Mouse (Mus musculus) embryonic fibroblast, embryonic 13.5 days (primary cell): ENCODE results near the gene Pld5. TPM values are rescaled to one million over a fixed set of nuclear protein-coding genes. Genes with fewer than 3 reads are reported as not detected.

Experiments used
- H3K27ac ChIP-seq: 2 replicates; pipeline ENCODE4 v1.5.1; 2012; ENCODE audit warnings: low read length, control low read depth, inconsistent platforms; ENCODE audit not compliant: insufficient read depth
- H3K4me1 ChIP-seq: 2 replicates; pipeline ENCODE4 v1.6.1; 2011; ENCODE audit warnings: low read length; ENCODE audit not compliant: control insufficient read depth, insufficient read depth
- H3K4me3 ChIP-seq: 2 replicates; pipeline ENCODE4 v1.5.1; 2011; ENCODE audit warnings: mild to moderate bottlenecking, control low read depth, low read length; ENCODE audit not compliant: insufficient read depth
- CTCF ChIP-seq: IDR thresholded peaks from 2 replicates; pipeline ENCODE4 v1.5.1; 2011; ENCODE audit warnings: mild to moderate bottlenecking, control low read depth, low read length, moderate library complexity, borderline replicate concordance; ENCODE audit not compliant: insufficient read depth
- POLR2A ChIP-seq: IDR thresholded peaks from 2 replicates; pipeline ENCODE4 v1.6.1; 2011; ENCODE audit warnings: low read depth, mild to moderate bottlenecking, control low read depth, low read length, moderate library complexity
- polyA plus RNA-seq: library from polyadenylated mRNA; stranded (reverse); fragments of >200 nt; gene quantifications from 2 replicates; pipeline ENCODE4 v1.2.4, GENCODE M21; 2011; ENCODE audit warnings: low read depth; ENCODE audit not compliant: missing spikeins, insufficient read length

Pld5 gene
- polyA plus RNA-seq, 1 experiment = 1.3 TPM

DNA sequence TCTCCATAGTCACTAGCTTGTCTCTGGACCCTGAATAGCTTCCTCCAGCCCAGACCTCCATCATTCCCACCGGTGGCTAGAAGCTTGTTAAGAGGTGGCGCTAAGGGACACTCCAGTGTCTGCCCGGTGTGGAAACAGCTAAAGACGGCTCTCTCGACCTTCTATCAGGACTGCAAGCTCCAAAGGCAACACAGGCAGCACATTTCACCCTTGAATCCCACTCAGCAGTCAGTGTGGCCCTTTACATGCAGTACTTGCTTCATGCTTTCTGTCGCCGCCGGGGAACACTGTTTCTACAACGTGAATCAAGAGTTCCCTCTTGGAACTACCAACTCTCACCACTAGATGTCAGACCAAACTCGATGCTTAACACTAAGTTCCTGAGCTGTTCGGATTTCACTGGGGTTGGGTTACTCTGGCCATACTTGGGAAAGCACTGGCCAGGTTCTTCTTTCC, 338.8 kb downstream of the Pld5 start:
- Histone ChIP-seq H3K4me1 (no peaks in the 10 kb centered on the region), H3K27ac (no peak overlapping the region), H3K4me3 (no peak overlapping the region; the same call in 1 of the 2 replicates)
- TF ChIP-seq POLR2A (no peak), CTCF (no peak)

GRCm38 (mm10) chr1:175931391-175931790, 343.7 kb downstream of the Pld5 start:
- H3K4me3 ChIP-seq = no peak overlapping the region
- H3K27ac ChIP-seq = no peak overlapping the region
- H3K4me1 ChIP-seq = no peaks in the 10 kb centered on the region
- TF ChIP-seq POLR2A (no peak), CTCF (no peak)

GRCm38 (mm10) chr1:175923848-175924787, 351.0 kb downstream of the Pld5 start:
- H3K4me3 ChIP-seq = no peak overlapping the region
- H3K27ac ChIP-seq = no peak overlapping the region
- H3K4me1 ChIP-seq = no peaks in the 10 kb centered on the region
- TF ChIP-seq POLR2A (no peak), CTCF (0 out of 2 replicates have a peak, but pooled peaks have one; percentile 31)

DNA sequence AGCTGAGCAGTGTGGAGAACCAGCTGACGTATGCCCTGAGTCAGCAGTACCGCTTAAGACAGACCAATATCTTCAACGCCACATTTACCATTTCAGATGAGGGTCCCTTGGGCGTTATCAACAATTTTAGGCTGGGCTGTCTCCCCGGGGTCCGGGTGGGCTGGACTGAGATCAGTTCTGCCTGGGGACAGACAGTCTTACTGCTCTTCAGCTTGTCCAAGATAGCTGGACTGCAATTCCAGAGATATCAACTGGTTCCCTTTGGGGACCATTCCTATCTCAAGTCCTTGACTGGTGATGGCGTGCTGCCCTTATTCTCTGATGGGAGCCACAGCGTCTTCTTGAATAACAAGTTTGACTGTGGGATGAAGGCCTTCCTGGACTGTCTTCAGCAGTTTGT, 354.0 kb downstream of the Pld5 start:
- no peak for TF ChIP-seq POLR2A
- no peak for TF ChIP-seq CTCF
- H3K4me3 ChIP-seq = no peak overlapping the region
- no peaks in the 10 kb centered on the region for H3K4me1 ChIP-seq
- no peak overlapping the region for H3K27ac ChIP-seq

DNA sequence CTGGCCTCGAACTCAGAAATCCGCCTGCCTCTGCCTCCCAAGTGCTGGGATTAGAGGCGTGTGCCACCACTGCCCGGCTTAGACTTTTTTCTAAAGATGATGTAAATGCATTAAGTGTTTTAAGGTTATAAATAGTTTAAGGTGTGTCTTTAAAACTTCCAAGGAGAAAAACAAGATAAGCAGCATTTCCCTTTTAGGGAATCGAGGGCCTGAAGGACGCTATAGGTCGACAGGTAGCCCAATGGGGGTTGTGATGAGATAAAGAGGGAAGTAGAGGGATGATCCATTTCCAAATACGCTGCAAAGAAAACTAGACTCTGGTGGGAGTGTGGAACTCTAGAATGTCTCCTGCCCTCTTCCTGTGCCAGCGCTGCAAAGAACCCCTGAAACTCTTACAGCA, 355.1 kb downstream of the Pld5 start, which contains the start of gene Gm38100:
Gene Gm38100, plus strand, starts transcription at position 301 of the 400 bp plus-strand sequence.
- H3K4me1 ChIP-seq = no peaks in the 10 kb centered on the region
- no peak for TF ChIP-seq CTCF
- TF ChIP-seq POLR2A = no peak
- no peak within 1 kb of the TSS for H3K27ac ChIP-seq
- no peak within 1 kb of the TSS for H3K4me3 ChIP-seq

DNA sequence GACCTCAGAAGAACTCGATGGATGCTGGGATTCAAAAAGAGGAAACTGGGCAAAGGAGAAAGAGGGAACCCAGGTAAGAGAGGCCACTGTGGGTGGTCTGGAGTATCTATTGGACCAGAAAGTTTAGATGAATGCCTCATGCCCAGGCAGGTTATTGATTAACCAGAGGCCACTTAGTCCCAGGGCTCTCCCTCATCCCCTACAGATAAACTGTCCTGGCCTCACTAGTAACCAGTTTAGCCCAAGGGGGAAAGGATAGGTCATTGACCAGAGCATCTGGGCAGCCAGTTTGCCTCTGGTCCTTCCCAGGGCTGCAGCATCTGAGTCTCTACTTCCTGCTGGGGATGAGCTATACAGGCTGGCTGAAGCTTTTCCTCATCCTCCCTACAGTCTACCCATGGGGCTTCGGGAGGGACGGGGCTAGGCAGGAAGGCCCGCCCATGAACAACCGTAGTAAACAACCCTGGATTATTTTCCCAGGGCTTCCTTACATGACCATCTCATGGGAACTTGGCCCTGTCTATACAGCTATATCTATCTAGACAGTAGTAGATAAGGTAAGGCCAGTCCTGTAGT, 361.3 kb downstream of the Pld5 start:
- no peak overlapping the region for H3K27ac ChIP-seq
- no peaks in the 10 kb centered on the region for H3K4me1 ChIP-seq
- no peak overlapping the region for H3K4me3 ChIP-seq
- TF ChIP-seq POLR2A = no peak
- TF ChIP-seq CTCF = no peak
